Mouse (Mus musculus): ENCODE measurements around the gene Csmd2.

The Csmd2 gene

DNA sequence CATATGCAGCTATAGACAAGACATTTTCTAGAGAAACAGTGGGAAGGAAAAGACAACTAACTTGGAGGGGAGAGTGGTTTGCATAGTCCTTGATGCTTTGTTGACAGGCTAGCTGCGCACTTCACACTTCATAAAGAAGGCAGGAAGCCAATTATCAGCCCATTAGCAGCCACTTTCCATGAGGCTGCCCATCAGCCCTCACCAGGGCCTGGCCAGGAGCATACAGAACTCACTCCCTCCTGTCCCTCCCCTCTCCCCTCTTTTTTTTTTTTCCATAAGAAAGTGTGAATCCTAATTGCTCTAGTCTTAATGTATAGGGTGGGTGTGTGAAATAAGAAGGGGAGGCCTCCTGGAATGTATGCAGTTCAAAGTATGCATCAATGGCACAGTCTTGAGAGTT lies 354.6 kb downstream of the Csmd2 start:
- DNase-seq, result no peak

DNA sequence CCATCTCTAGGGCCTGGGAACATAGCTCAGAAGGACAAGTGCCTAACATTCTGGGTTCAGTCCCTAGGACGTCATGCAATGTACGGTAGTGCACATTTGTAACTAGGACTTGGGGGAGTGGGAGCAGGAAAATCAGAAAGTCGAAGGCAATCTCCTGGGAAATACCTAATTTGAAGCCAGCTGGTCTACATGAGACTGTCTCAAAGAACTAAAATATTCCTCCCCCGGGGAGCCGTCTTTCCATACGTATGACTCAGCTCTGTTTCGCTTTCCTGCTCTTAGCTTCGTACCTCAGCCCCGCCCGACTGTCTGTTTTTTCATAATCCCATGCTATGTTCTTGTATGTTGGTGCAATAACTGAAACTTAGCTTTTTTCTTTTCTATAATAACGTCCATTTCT lies 371.1 kb downstream of the Csmd2 start:
- DNase-seq, result no peak

GRCm38 (mm10) chr4:128365851-128366250 lies 378.2 kb downstream of the Csmd2 start:
- peak in 1 of 2 experiments; percentile 65 for DNase-seq

- peak; percentile 51 to 73 for DNase-seq
Observed at GRCm38 (mm10) chr4:128368088-128368487, 380.4 kb downstream of the Csmd2 start.

- peak; percentile 63 to 71 for DNase-seq
Observed at GRCm38 (mm10) chr4:128371766-128372165, 384.1 kb downstream of the Csmd2 start.

DNA sequence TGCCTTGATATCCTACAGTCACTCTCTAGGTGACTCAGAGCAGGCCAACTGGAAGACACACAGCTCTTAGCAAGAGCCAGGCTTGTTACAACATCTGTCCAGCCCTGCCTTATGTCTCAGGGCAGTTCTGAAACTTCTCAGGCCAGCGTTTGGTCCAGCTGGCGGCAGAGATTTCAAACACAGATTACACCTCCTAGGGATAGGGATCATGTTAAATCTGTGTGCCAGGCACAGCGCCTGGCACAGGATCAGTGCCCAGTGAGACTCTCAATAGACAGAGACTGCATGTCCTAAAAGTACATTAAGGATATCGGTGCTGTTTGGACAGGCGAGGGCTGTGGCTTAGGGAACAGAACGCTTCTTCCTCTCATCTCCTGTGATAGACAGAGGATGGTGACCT lies 385.5 kb downstream of the Csmd2 start:
- peak in 1 of 2 experiments; percentile 53 for DNase-seq

GRCm38 (mm10) chr4:128374051-128374450 lies 386.4 kb downstream of the Csmd2 start:
- peak; percentile 45 to 74 for DNase-seq

DNA sequence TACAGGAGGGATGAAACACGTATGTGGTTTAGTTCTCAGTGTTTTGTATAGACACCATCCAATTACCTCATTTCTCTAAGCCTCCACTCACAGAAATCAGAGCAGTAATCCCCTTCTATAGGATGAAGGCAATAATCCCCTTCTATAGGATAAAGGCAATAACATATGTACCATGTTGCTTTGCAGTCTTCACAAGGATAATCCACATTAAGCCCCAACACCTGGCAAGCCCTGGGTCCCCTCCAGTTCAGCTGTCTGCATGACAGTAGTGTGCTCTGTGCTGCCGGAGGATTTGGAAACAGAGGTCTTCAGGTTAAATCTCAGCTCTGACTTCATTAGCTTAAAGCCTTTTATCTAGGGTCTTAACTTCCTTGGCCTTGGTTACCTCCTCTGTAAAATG lies 391.3 kb downstream of the Csmd2 start:
- no peak for DNase-seq

- no peak for DNase-seq
Observed at GRCm38 (mm10) chr4:128381331-128381730, 393.7 kb downstream of the Csmd2 start.

DNA sequence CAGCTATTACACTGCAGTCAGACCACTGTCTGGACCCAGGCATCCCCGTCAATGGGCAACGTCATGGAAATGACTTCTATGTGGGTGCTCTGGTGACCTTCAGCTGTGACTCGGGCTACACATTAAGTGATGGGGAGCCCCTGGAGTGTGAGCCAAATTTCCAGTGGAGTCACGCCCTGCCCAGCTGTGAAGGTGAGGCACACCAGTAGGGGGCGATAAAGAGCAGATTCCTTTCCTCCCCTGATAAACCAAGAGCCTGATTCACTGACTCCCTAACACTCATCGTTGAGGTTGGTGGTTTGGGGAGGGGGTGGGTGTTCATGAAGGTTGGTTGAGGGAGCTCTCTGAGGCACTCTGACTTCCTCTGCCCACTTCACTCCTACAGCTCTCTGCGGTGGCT lies 396.1 kb downstream of the Csmd2 start:
- DNase-seq, result no peak

- no peak for DNase-seq
Observed at GRCm38 (mm10) chr4:128391484-128391883, 403.8 kb downstream of the Csmd2 start.

DNA sequence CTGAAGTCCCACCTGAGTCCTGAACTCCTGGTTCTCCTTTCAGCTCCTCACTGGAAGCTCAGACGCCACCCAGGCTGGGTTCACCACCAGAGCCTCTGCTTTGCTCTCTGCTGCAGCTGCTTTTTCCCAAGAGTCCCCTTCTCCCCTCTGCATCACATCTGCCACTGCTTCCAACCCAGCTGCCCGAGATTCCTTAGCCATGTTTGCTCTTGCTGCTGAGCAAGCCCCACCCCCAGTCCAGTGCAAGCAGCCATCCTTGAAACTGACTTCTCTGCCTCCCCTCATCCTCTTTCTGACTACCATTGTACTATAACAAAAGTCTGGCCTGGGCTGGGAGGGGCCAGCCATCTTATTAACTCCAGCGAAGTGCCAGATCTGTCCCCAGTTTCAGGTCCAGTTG lies 404.6 kb downstream of the Csmd2 start:
- DNase-seq, result no peak

DNA sequence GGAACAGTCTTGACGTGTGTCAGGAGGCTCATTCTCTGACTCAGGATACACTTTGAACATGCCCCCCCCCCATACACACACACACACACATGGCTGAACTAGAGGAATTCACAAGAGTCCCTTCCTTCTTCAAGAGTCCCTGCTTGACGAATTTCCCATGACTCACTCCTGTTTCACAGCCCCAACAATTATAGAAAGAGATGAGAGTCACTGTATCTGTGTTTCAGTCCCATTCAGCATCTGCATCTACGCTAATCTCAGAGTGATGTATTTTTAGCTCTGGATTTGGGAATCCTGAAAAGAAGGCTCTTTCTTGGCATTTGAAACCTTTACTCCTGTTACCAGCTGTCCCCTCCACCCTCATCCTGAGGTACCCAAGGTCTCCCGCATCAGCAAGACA lies 406.2 kb downstream of the Csmd2 start:
- no peak for DNase-seq

- DNase-seq, result peak; percentile 64 to 74
Observed at GRCm38 (mm10) chr4:128396616-128397015, 409.0 kb downstream of the Csmd2 start.

- peak; percentile 62 to 65 for DNase-seq
Observed at GRCm38 (mm10) chr4:128397804-128398203, 410.1 kb downstream of the Csmd2 start.

DNA sequence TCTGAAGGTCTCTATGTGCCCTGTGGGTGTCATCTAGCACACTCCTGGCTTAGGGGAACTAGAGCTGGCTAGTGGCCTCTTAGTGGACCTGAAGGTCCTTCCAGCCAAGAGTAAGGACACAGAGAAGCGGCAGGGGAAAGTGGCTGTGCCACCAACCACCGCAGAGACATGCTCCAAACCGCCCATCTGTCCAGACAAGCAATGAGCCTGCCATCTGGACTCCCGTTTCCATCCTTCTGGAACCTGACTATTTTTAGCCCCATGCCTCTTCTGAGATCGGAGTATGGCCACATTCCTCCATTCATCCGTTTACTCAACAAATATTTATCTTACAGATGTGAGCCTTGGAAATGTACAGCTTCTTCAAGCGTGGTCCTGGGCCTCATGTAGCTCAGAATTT lies 411.3 kb downstream of the Csmd2 start:
- peak; percentile 82 to 89 for DNase-seq

DNA sequence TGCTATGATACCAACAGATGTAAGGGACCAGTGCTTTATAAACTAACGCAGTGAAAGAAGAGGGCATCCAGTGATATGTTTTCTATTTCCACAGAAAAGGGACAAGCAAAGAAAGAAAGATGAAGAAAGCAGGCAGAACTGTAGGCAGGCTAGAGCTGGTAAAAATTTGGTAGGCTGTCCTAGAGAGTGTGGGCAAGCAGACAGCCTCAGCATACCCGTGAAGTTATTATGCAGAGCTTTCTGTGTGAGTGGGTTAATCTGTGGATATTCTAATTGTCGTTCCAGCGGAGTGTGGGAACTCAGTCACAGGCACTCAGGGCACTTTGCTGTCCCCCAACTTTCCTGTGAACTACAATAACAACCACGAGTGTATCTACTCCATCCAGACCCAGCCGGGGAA lies 412.4 kb downstream of the Csmd2 start:
- no peak for DNase-seq

DNA sequence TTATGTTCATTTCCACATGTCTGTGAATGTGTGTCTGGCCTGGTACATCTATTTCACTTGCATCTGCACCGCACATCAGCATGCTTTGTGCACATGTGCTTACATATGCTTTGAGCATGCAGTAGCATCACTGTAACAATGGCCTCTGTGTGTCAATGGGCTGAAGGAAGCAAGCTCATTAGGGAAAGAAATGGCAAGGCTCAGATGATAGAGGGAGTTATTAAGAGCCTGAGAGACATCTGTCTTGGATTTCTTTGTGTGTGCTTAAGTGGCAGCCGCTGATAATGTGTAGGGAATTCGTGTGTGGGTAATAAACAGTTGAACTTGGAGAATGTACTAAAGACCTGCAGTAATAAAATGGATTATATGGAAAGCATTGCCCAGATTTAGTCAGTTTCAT lies 413.9 kb downstream of the Csmd2 start:
- DNase-seq, result no peak

- DNase-seq, result peak in 1 of 2 experiments; percentile 50
Observed at GRCm38 (mm10) chr4:128402706-128403105, 415.0 kb downstream of the Csmd2 start.

DNA sequence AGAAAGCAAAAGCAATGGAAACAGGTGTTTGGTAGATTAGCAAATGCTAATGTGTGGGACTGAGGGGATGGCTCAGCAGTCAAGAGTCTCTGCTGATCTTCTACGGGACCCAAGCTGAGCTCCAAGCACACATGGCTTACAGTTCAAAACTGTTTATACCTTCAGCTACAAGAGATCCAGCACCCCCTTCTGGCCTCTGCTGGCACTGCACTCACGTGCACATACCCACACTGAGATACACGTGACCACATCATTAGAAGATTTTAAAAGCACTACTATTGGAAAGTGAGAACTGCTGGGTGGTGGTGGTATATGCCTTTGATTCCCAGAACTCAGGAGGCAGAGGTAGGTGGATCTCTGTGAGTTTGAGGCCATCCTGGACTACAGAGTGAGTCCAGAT lies 417.9 kb downstream of the Csmd2 start:
- peak in 1 of 2 experiments; percentile 44 for DNase-seq

- DNase-seq, result peak; percentile 46 to 66
Observed at GRCm38 (mm10) chr4:128407084-128407845, 419.6 kb downstream of the Csmd2 start.

DNA sequence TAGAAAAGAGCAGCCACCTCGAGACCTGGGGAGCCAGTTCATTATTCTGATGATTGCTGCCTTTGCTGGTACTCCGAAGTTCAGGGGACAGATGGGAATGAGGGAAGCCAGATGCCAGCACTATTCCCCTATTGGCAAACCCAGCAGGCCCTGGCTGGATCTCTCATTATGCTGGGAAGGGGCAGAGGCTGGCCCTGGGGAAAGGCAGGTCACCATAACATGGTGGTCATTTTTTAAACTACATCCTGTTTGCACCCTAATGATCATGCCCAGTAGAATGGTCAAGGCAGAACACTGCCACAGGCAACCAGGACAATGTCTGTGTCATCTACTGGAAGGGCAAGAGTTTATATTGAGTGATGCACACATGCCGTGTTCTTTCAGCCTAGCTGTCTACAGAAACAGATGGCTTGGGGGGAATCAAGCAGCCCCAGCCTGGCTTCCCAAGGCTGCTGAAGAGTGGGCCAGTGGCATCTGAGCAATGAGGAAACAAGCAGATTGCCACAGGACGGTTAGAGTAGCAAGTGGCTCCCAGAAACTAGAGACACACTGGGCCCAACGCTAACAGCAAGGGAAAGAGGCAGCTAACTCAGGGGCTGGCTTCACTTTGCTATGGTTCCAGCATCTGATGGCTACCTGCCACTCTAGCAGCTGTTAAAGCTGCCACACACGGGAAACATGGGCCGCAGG lies 424.4 kb downstream of the Csmd2 start:
- peak; percentile 66 to 75 for DNase-seq

- DNase-seq, result no peak
Observed at GRCm38 (mm10) chr4:128414741-128415140, 427.1 kb downstream of the Csmd2 start.

- no peak for DNase-seq
Observed at GRCm38 (mm10) chr4:128419988-128420617, 432.4 kb downstream of the Csmd2 start.

All from cerebellum, postnatal 14 days (tissue).